Mouse (Mus musculus): ENCODE measurements around the gene Zfand2a. TPM values are rescaled to one million over a fixed set of nuclear protein-coding genes. Genes with fewer than 3 reads are reported as not detected.

Zfand2a gene
- total and polyA plus RNA-seq, 3 experiments = 2.7 to 22.7 (median 13.7) TPM

DNA sequence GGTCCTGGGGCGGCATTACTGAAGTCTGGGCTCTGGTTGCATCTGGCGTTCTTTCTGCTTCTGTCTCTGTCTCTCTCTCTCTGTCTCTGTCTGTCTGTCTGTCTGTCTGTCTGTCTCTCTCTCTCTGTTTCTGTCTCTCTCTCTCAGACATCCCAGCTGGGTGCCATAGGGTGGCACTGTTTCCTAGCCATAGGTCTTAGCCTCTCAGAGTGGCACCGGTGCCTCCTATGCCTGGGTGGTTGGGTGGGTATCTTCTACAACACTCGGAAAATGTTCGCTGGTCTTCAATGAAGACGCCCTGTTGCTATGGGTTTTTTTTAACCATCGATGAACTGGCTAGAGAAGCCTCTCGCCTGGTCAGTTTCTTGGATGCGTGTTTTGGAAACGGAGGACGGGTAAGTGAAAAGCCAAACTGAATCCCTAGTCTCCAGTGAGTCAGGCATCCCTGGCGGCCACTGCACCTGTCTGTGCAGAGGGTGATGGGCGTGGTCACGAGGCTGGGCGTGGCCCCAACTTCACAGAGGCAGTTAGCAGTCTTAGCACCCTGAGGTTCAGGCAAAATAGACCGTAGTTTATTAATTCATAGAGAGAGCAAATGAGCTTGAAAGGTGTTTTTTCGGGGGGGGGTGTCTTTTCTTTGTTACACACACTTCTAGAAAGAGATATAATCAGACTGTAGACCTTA is 26.5 kb upstream of the Zfand2a start:
- DNase-seq (ENCODE audit: low spot score) = no peak
- Histone ChIP-seq H3K9me3 (replicated peaks) (no peaks in the 10 kb centered on the region), H3K4me3 (ENCODE audit: low read depth, low read length) (no peak overlapping the region), H3K36me3 (replicated peaks) (no peaks in the 10 kb centered on the region), H3K27me3 (ENCODE audit: insufficient read depth, low read length) (peaks cover 10% of the 10 kb centered on the region), H3K4me1 (ENCODE audit: insufficient read depth, low read depth, low read length) (peaks cover 4% of the 10 kb centered on the region; the same call in 1 of the 2 replicates)
- TF ChIP-seq TAL1 (conservative IDR thresholded peaks at IDR 0.05; ENCODE audit: low read depth, low read length) (no peak), GATA1 (IDR thresholded peaks at IDR 0.05; ENCODE audit: borderline replicate concordance, low read length) (no peak), GATA2 (IDR thresholded peaks at IDR 0.05; ENCODE audit: borderline replicate concordance, low read depth, low read length) (no peak), POLR2AphosphoS5 (IDR thresholded peaks at IDR 0.05; ENCODE audit: insufficient replicate concordance, low read depth, low read length) (no peak), CTCF (IDR thresholded peaks at IDR 0.05; ENCODE audit: low read depth, low read length) (no peak)
- ATAC-seq (ENCODE audit: extremely low read depth, insufficient number of reproducible peaks, low FRiP score, poor library complexity, severe bottlenecking) = no peak

DNA sequence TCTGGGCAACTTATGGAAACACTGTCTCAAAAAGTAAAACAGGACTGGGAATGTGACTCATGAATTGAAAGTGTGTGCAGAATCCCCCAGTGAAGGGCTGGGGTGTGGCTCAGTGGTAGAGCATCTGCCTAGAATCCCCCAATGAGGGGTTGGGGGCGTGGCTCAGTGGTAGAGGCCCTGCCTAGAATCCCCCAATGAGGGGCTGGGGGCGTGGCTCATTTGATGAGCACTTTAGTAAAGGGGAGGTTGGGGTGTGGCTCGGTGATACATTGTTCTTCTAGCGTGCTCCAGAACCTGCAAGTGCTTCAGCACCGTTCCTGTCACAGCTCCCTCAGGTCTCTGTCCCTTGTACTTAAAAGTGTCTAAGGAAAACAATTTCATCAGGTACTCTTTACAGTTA is 21.9 kb upstream of the Zfand2a start:
- DNase-seq (ENCODE audit: low spot score) = no peak

DNA sequence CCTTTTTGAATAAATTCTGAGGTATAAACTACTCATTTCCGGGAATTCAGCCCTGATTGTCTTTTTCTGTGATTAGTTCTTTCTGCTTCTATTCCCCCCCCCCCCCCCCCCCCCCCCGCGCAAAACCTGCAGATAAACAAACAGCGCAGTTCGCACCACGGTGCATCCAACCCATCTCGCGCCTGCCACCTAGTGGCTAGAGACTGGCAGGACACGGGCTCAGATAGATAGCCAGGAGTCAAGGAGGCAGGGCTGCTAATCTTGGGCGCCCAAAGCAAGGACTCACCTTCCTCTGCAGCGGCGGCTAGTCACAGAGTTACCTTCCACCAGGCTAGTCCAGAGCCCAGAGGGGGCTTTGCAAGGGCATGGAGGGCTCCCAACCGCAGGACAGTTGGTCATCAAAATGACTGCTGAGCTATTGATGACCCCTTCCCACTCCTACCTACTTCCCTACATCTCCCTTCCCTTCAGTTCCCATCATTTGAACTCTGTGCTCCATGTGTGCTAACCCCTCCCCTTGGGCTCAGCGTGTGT is 20.8 kb upstream of the Zfand2a start:
- H3K4me3 ChIP-seq (ENCODE audit: low read depth, low read length) = no peak overlapping the region
- H3K27me3 ChIP-seq (ENCODE audit: insufficient read depth, low read length) = peaks cover 33% of the 10 kb centered on the region
- ATAC-seq (ENCODE audit: extremely low read depth, insufficient number of reproducible peaks, low FRiP score, poor library complexity, severe bottlenecking) = no peak
- TF ChIP-seq GATA1 (IDR thresholded peaks at IDR 0.05; ENCODE audit: borderline replicate concordance, low read length) (no peak), CTCF (IDR thresholded peaks at IDR 0.05; ENCODE audit: low read depth, low read length) (peak; percentile 69)
- H3K9me3 ChIP-seq (replicated peaks) = no peaks in the 10 kb centered on the region
- DNase-seq (ENCODE audit: low spot score) = peak; percentile 50
- H3K36me3 ChIP-seq (replicated peaks) = no peaks in the 10 kb centered on the region
- peaks cover 8% of the 10 kb centered on the region; the same call in 1 of the 2 replicates for H3K4me1 ChIP-seq (ENCODE audit: insufficient read depth, low read depth, low read length)

More for the DNA sequence above, 21.9 kb upstream of the Zfand2a start:
- no peak overlapping the region for H3K4me3 ChIP-seq (ENCODE audit: low read depth, low read length)
- no peaks in the 10 kb centered on the region for H3K36me3 ChIP-seq (replicated peaks)
- no peak for TF ChIP-seq TAL1 (conservative IDR thresholded peaks at IDR 0.05; ENCODE audit: low read depth, low read length)
- no peak for TF ChIP-seq GATA1 (IDR thresholded peaks at IDR 0.05; ENCODE audit: borderline replicate concordance, low read length)
- TF ChIP-seq GATA2 (IDR thresholded peaks at IDR 0.05; ENCODE audit: borderline replicate concordance, low read depth, low read length) = no peak
- no peak for TF ChIP-seq POLR2AphosphoS5 (IDR thresholded peaks at IDR 0.05; ENCODE audit: insufficient replicate concordance, low read depth, low read length)
- no peak for TF ChIP-seq CTCF (IDR thresholded peaks at IDR 0.05; ENCODE audit: low read depth, low read length)
- no peak for ATAC-seq (ENCODE audit: extremely low read depth, insufficient number of reproducible peaks, low FRiP score, poor library complexity, severe bottlenecking)
- peaks cover 8% of the 10 kb centered on the region; the same call in 1 of the 2 replicates for H3K4me1 ChIP-seq (ENCODE audit: insufficient read depth, low read depth, low read length)
- no peaks in the 10 kb centered on the region for H3K9me3 ChIP-seq (replicated peaks)
- H3K27me3 ChIP-seq (ENCODE audit: insufficient read depth, low read length) = peaks cover 31% of the 10 kb centered on the region

DNA sequence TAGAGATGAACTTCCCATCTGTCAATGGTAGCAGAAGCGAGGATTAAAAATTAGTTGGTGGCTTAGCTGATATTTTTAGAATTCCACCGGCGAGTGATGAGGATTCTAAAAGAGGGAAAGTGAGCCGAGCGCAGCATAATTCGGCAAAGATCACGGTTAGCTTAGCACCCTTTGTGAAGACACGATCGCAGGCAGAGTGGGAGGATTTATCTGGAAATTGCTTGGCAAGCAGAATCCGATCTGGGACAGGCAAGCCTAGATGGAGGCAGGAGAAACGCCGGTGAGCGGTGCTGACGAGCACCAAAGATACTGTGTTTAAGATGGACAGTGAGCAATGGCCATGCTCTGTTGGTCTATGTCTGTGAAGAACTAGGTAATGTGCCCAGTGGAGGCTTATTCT is 17.9 kb upstream of the Zfand2a start:
- Histone ChIP-seq H3K4me3 (ENCODE audit: low read depth, low read length) (no peak overlapping the region), H3K36me3 (replicated peaks) (no peaks in the 10 kb centered on the region), H3K9me3 (replicated peaks) (no peaks in the 10 kb centered on the region), H3K4me1 (ENCODE audit: insufficient read depth, low read depth, low read length) (peaks cover 8% of the 10 kb centered on the region; the same call in 1 of the 2 replicates), H3K27me3 (ENCODE audit: insufficient read depth, low read length) (peaks cover 47% of the 10 kb centered on the region)
- ATAC-seq (ENCODE audit: extremely low read depth, insufficient number of reproducible peaks, low FRiP score, poor library complexity, severe bottlenecking) = no peak
- DNase-seq (ENCODE audit: low spot score) = no peak
- TF ChIP-seq GATA2 (IDR thresholded peaks at IDR 0.05; ENCODE audit: borderline replicate concordance, low read depth, low read length) (no peak), TAL1 (conservative IDR thresholded peaks at IDR 0.05; ENCODE audit: low read depth, low read length) (no peak), POLR2AphosphoS5 (IDR thresholded peaks at IDR 0.05; ENCODE audit: insufficient replicate concordance, low read depth, low read length) (no peak), CTCF (IDR thresholded peaks at IDR 0.05; ENCODE audit: low read depth, low read length) (no peak), GATA1 (IDR thresholded peaks at IDR 0.05; ENCODE audit: borderline replicate concordance, low read length) (no peak)

DNA sequence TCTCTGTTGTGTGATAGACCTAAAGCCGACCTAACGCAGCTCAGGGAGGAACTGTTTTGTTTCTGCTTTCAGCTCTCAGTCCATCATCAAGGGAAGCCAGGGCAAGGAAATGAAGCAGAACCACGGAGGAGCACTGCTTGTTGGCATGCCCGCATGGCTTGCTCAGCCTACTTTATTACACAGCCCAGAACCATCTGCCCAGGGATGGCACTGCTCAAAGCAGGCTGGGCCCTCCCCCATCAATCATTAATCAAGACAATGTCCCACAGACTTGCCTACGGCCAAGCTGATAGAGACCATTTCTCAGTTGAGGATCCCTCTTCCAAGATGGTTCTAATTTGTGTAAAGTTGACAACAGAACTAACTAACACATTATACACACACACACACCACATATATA is 14.4 kb upstream of the Zfand2a start:
- no peak for ATAC-seq (ENCODE audit: extremely low read depth, insufficient number of reproducible peaks, low FRiP score, poor library complexity, severe bottlenecking)
- DNase-seq (ENCODE audit: low spot score) = no peak
- TF ChIP-seq TAL1 (conservative IDR thresholded peaks at IDR 0.05; ENCODE audit: low read depth, low read length) = no peak
- TF ChIP-seq CTCF (IDR thresholded peaks at IDR 0.05; ENCODE audit: low read depth, low read length) = no peak
- no peak for TF ChIP-seq POLR2AphosphoS5 (IDR thresholded peaks at IDR 0.05; ENCODE audit: insufficient replicate concordance, low read depth, low read length)
- TF ChIP-seq GATA2 (IDR thresholded peaks at IDR 0.05; ENCODE audit: borderline replicate concordance, low read depth, low read length) = no peak
- TF ChIP-seq GATA1 (IDR thresholded peaks at IDR 0.05; ENCODE audit: borderline replicate concordance, low read length) = no peak
- H3K36me3 ChIP-seq (replicated peaks) = no peaks in the 10 kb centered on the region
- no peak overlapping the region for H3K4me3 ChIP-seq (ENCODE audit: low read depth, low read length)
- H3K4me1 ChIP-seq (ENCODE audit: insufficient read depth, low read depth, low read length) = no peaks in the 10 kb centered on the region
- no peaks in the 10 kb centered on the region for H3K9me3 ChIP-seq (replicated peaks)
- H3K27me3 ChIP-seq (ENCODE audit: insufficient read depth, low read length) = peaks cover 49% of the 10 kb centered on the region

DNA sequence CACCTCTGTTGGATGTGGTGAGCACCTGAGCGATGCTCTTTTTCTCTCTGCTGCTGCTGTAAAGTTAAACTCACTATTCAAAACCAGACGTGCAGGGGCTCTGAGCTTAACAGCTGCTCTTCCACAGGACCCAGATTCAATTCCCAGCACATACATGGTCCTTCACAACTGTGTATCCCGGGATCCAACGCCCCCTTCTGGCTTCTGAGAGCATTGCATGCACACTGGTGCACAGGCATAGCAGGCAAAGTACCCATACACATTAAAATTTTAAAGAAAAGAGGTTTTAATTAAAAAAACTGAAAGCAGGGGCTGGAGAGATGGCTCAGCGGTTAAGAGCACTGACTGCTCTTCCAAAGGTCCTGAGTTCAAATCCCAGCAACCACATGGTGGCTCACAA is 12.6 kb upstream of the Zfand2a start:
- no peak for ATAC-seq (ENCODE audit: extremely low read depth, insufficient number of reproducible peaks, low FRiP score, poor library complexity, severe bottlenecking)
- Histone ChIP-seq H3K27me3 (ENCODE audit: insufficient read depth, low read length) (peaks cover 44% of the 10 kb centered on the region), H3K4me3 (ENCODE audit: low read depth, low read length) (no peak overlapping the region), H3K4me1 (ENCODE audit: insufficient read depth, low read depth, low read length) (no peaks in the 10 kb centered on the region), H3K9me3 (replicated peaks) (no peaks in the 10 kb centered on the region), H3K36me3 (replicated peaks) (no peaks in the 10 kb centered on the region)
- TF ChIP-seq POLR2AphosphoS5 (IDR thresholded peaks at IDR 0.05; ENCODE audit: insufficient replicate concordance, low read depth, low read length) = no peak
- no peak for TF ChIP-seq GATA1 (IDR thresholded peaks at IDR 0.05; ENCODE audit: borderline replicate concordance, low read length)
- 0 out of 2 replicates have a peak, but pooled peaks have one; percentile 23 for TF ChIP-seq CTCF (IDR thresholded peaks at IDR 0.05; ENCODE audit: low read depth, low read length)
- TF ChIP-seq TAL1 (conservative IDR thresholded peaks at IDR 0.05; ENCODE audit: low read depth, low read length) = no peak
- DNase-seq (ENCODE audit: low spot score) = no peak
